Mouse (Mus musculus) stomach, postnatal 0 days (tissue): ENCODE data around the gene Rmnd5b.

Source experiments
- CTCF ChIP-seq: IDR thresholded peaks from 2 replicates; pipeline ENCODE4 v1.5.1; 2016; ENCODE audit warnings: antibody characterized with exemption, low read depth, mild to moderate bottlenecking, moderate library complexity
- EP300 ChIP-seq: optimal IDR thresholded peaks from 2 replicates; pipeline ENCODE3; 2016; ENCODE audit warnings: antibody characterized with exemption

GRCm38 (mm10) chr11:51646245-51646644, 10.5 kb upstream of the Rmnd5b start:
- TF ChIP-seq CTCF (no peak), EP300 (no peak)
